Mouse (Mus musculus) forebrain, embryonic 13.5 days (tissue): ENCODE measurements around the gene Mycbp2. TPM values are rescaled to one million over a fixed set of nuclear protein-coding genes. Genes with fewer than 3 reads are reported as not detected.

Experiments
- ATAC-seq: fragments of 200-750 bp; cut with Nextera tagmentation; 2 replicates; pipeline ENCODE4 v1.8.0; 2017
- H3K27ac ChIP-seq: fragments of 300-500 bp; sonication (generic); 2 replicates; pipeline ENCODE4 v1.5.1; 2015; ENCODE audit warnings: inconsistent platforms, mild to moderate bottlenecking, moderate library complexity
- H3K27me3 ChIP-seq: fragments of 300-500 bp; sonication (generic); 2 replicates; pipeline ENCODE4 v1.6.1; 2015; ENCODE audit warnings: mild to moderate bottlenecking, inconsistent platforms
- H3K36me3 ChIP-seq: fragments of 300-500 bp; sonication (generic); 2 replicates; pipeline ENCODE4 v1.6.1; 2015; ENCODE audit warnings: mild to moderate bottlenecking, inconsistent platforms; ENCODE audit not compliant: poor library complexity, severe bottlenecking
- H3K4me1 ChIP-seq: fragments of 300-500 bp; sonication (generic); 2 replicates; pipeline ENCODE4 v1.6.1; 2015; ENCODE audit warnings: inconsistent platforms
- H3K4me2 ChIP-seq: fragments of 300-500 bp; sonication (generic); 2 replicates; pipeline ENCODE4 v1.6.1; 2015; ENCODE audit warnings: inconsistent platforms, mild to moderate bottlenecking, moderate library complexity
- H3K4me3 ChIP-seq: fragments of 300-500 bp; sonication (generic); 2 replicates; pipeline ENCODE4 v1.5.1; 2015; ENCODE audit warnings: mild to moderate bottlenecking, inconsistent platforms
- H3K9ac ChIP-seq: fragments of 300-500 bp; sonication (generic); 2 replicates; pipeline ENCODE4 v1.6.1; 2015; ENCODE audit warnings: mild to moderate bottlenecking, inconsistent platforms
- H3K9me3 ChIP-seq: fragments of 300-500 bp; sonication (generic); replicated peaks from 2 replicates; pipeline ENCODE4 v1.6.1; 2016; ENCODE audit warnings: inconsistent platforms
- WGBS: fragments of 180-500 bp; shearing (Covaris S2); methylation state at CpG from one replicate; pipeline ENCODE4 v1.1.7; 2015; 5-methylcytosine and 5-hydroxymethylcytosine counted together
- polyA plus RNA-seq: library from polyadenylated mRNA; unstranded; fragments of >200 nt; fragmentation: Nextera tagmentation; extraction: Ambion mirVana; gene quantifications from 2 replicates; pipeline ENCODE4 v1.2.1, GENCODE M21; 2015

Gene Mycbp2
- polyA plus RNA-seq, 1 experiment from 2014 or later = 36.2 TPM

GRCm38 (mm10) chr14:103254311-103254710, 92.3 kb downstream of the Mycbp2 start:
- H3K9ac ChIP-seq = no peak overlapping the region
- ATAC-seq = no peak
- H3K4me3 ChIP-seq = no peak overlapping the region
- 93% methylated on average over 2 of the region's 2 CpGs for WGBS
- H3K4me2 ChIP-seq = no peak overlapping the region
- peaks cover 20% of the 10 kb centered on the region for H3K36me3 ChIP-seq
- H3K4me1 ChIP-seq = no peaks in the 10 kb centered on the region
- no peak overlapping the region for H3K27ac ChIP-seq
- H3K9me3 ChIP-seq = no peaks in the 10 kb centered on the region
- no peaks in the 10 kb centered on the region for H3K27me3 ChIP-seq

DNA sequence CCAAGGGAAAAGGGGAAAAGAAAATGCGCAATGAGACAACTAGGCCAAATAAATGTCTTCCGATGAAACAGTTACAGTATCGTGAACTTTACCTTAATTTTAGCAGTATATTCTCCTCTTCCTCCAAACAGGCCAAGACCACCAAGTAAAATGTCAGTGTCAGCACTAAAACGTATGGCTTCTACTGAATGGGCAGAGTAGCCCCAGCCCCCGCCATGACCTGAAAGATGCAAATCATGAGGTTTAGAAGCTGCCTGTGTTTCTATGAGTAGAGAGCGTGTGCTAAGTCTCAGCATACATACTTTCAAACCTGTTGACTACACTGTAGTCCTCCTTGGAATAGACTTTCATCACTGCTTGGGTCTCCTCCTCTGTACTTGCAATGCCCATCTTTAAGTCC, 104.6 kb downstream of the Mycbp2 start:
- H3K4me1 ChIP-seq = no peaks in the 10 kb centered on the region
- H3K27ac ChIP-seq = no peak overlapping the region
- H3K9ac ChIP-seq = no peak overlapping the region
- H3K4me2 ChIP-seq = no peak overlapping the region
- H3K36me3 ChIP-seq = peaks cover 27% of the 10 kb centered on the region
- WGBS = 91% methylated on average over 6 of the region's 6 CpGs
- no peak for ATAC-seq
- no peaks in the 10 kb centered on the region for H3K27me3 ChIP-seq
- no peaks in the 10 kb centered on the region for H3K9me3 ChIP-seq
- H3K4me3 ChIP-seq = no peak overlapping the region

DNA sequence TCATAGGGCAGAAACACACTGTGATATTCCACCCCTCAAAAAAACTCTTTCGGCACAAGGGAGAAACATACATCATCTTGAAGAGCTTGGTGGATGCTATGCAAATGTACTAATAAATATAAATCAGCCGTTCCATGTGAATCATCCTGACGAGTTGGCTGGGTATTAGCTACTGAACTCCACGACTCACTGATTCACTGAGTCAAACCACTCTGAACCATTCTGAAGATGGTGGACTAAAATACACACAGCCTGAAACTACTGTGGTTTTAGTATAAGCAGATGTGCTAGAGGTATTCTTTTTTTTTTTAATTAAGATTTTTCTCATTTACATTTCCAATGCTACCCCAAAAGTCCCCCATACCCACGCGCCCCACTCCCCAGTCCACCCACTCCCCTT, 111.8 kb downstream of the Mycbp2 start:
- Histone ChIP-seq H3K4me1 (peaks cover 6% of the 10 kb centered on the region; the same call in 1 of the 2 replicates), H3K9me3 (no peaks in the 10 kb centered on the region), H3K27me3 (no peaks in the 10 kb centered on the region), H3K27ac (no peak overlapping the region), H3K4me2 (no peak overlapping the region), H3K9ac (no peak overlapping the region), H3K4me3 (no peak overlapping the region), H3K36me3 (peaks cover 16% of the 10 kb centered on the region)
- 90% methylated on average over 6 of the region's 6 CpGs for WGBS
- ATAC-seq = no peak

DNA sequence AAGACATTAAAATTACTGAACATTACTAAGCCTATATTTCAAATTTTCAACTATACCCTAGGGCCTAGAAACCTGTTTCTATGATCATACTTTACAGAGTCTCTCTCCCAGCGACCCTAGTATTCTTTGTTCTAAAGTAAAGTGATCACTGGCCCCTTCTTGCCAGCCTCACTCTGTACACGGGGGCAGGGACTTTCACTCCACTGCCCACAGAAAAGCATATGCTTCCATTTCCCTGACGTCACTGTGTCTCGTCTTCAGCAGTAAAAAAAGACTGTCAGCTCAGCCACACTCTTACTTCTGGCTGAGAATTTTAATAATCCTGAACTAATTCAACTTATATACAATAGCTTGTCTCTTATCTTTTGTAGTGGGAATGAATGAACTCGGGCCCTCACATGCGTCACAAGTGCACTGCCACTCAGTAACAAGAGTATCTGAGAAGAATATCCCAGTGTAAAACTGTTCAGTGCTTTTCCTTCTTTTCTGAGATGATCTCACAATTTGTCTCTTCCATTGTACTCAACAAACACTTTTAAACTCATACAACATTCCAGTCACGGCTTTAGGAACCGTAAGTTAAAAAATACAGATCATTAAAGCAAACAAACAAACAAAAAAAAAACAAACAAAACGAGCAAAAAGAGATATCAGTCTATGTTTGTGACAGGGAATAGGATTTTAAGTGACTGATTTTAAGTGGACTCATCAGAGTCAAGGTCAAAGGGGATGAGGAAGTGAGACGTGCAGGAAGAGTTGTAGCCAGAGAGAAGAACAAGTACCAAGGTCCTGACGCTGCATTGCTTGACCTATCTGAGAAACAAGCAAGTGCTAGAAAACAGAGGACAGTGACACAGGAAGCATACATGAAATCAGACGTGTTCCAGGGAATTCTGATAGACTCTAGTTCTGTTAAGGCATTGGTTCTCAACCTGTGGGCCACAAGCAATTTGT, 112.7 kb downstream of the Mycbp2 start:
- Histone ChIP-seq H3K9me3 (no peaks in the 10 kb centered on the region), H3K27ac (no peak overlapping the region), H3K27me3 (no peaks in the 10 kb centered on the region), H3K4me3 (no peak overlapping the region), H3K36me3 (peaks cover 16% of the 10 kb centered on the region), H3K4me2 (no peak overlapping the region), H3K9ac (no peak overlapping the region), H3K4me1 (peaks cover 6% of the 10 kb centered on the region; the same call in 1 of the 2 replicates)
- peak; percentile 58; the same call in 1 of the 2 replicates for ATAC-seq
- 34% methylated on average over 12 of the region's 12 CpGs for WGBS

GRCm38 (mm10) chr14:103222356-103222755, 124.3 kb downstream of the Mycbp2 start:
- Histone ChIP-seq H3K9me3 (no peaks in the 10 kb centered on the region), H3K27me3 (no peaks in the 10 kb centered on the region), H3K4me3 (no peak overlapping the region), H3K36me3 (peaks cover 59% of the 10 kb centered on the region), H3K9ac (no peak overlapping the region), H3K4me2 (no peak overlapping the region), H3K4me1 (peaks cover 4% of the 10 kb centered on the region; the same call in 1 of the 2 replicates), H3K27ac (no peak overlapping the region)
- 34% methylated on average over 2 of the region's 2 CpGs for WGBS
- peak; percentile 87 for ATAC-seq

DNA sequence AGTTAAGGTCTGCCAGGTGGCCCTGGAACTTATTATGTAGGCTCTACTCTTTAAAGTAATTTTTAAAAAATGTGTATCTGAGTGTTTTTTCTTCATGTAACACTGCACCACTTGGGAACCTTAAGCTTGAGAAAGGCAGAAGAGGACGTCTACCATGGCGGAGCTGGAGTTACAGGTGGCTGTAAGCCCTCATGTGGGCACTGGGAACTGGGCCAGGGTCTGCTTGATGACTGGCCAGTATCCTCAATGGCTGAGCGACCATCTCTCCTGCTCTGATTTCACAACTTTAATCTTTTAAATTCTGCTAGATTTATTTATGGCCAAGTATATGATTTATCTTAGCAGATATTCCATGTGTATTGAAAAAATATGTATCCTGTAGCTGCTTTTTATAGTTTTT, 124.9 kb downstream of the Mycbp2 start:
- Histone ChIP-seq H3K9ac (no peak overlapping the region), H3K27me3 (no peaks in the 10 kb centered on the region), H3K4me1 (peaks cover 4% of the 10 kb centered on the region; the same call in 1 of the 2 replicates), H3K27ac (no peak overlapping the region), H3K36me3 (peaks cover 59% of the 10 kb centered on the region), H3K4me2 (no peak overlapping the region), H3K4me3 (no peak overlapping the region), H3K9me3 (no peaks in the 10 kb centered on the region)
- no peak for ATAC-seq
- WGBS = 82% methylated on average over 3 of the region's 3 CpGs

DNA sequence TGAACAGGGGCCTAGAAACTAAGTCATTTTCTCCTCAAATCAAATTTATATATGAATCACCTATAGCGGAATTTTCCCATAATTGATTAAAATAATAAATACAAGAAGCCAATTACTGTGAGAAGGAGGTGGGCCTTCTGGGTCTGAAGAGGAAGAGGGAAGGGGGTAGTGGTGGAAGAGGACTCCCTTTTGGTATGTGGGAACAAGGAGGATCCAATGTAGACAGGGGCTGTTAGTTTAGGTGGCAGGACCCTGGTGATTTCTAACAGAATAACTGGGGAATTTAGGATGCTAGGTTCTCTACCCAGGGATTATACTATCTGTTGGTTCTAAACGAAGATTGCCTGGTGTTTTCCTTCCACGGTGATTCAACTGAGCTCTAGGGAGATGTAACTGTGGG, 130.3 kb downstream of the Mycbp2 start:
- no peaks in the 10 kb centered on the region for H3K9me3 ChIP-seq
- H3K9ac ChIP-seq = no peak overlapping the region
- H3K27me3 ChIP-seq = no peaks in the 10 kb centered on the region
- no peak overlapping the region for H3K27ac ChIP-seq
- 79% methylated on average over 3 of the region's 3 CpGs for WGBS
- H3K4me1 ChIP-seq = no peaks in the 10 kb centered on the region
- H3K4me2 ChIP-seq = no peak overlapping the region
- H3K4me3 ChIP-seq = no peak overlapping the region
- H3K36me3 ChIP-seq = peaks cover 49% of the 10 kb centered on the region
- ATAC-seq = no peak

DNA sequence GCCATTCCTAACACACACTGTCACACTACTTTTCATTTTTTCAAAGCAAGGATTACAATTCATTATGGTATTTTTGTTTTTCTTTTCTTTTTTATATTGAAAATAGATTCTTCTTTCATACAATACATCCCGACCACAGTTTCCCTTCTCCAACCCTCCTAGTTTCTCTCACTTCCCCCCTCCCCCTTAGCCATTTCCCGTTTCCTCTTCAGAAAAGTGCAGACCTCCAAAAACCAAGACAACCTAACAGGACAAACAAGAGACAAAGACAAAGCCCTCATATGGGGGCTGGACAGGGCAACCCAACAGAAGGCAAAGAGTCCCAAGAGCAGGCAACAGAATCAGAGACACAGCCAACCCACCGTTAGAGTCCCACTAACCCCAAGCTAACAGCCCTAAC, 160.0 kb downstream of the Mycbp2 start:
- H3K4me3 ChIP-seq = no peak overlapping the region
- no peaks in the 10 kb centered on the region for H3K27me3 ChIP-seq
- no peak overlapping the region for H3K27ac ChIP-seq
- no peak overlapping the region for H3K4me2 ChIP-seq
- H3K9me3 ChIP-seq = no peaks in the 10 kb centered on the region
- 81% methylated on average over 3 of the region's 3 CpGs for WGBS
- H3K36me3 ChIP-seq = peaks cover 67% of the 10 kb centered on the region
- H3K9ac ChIP-seq = no peak overlapping the region
- no peaks in the 10 kb centered on the region for H3K4me1 ChIP-seq
- ATAC-seq = no peak

GRCm38 (mm10) chr14:103186076-103186475, 160.5 kb downstream of the Mycbp2 start:
- Histone ChIP-seq H3K9ac (no peak overlapping the region), H3K27me3 (no peaks in the 10 kb centered on the region), H3K4me1 (no peaks in the 10 kb centered on the region), H3K9me3 (no peaks in the 10 kb centered on the region), H3K36me3 (peaks cover 63% of the 10 kb centered on the region), H3K4me2 (no peak overlapping the region), H3K27ac (no peak overlapping the region), H3K4me3 (no peak overlapping the region)
- ATAC-seq = no peak
- WGBS = 90% methylated on average over 4 of the region's 4 CpGs

DNA sequence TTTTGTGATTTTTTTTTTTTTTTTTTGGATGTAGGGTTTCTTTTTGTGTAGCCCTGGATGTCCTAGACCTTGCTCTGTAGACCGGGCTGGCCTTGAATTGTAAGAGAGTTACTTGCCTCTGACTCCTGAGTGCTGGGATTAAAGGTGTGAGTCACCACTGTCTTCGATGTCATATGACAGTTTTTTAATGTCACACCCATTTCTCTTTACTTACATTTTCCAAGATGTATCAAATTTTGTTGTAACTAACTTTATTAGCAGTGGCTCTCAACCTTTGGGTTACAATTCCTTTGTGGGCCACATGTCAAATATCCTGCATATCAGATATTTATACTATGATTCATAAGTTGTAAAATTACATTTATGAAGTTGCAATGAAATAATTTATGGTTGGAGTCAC, 166.5 kb downstream of the Mycbp2 start:
- no peak overlapping the region for H3K4me2 ChIP-seq
- peaks cover 24% of the 10 kb centered on the region for H3K36me3 ChIP-seq
- H3K4me3 ChIP-seq = no peak overlapping the region
- H3K27me3 ChIP-seq = no peaks in the 10 kb centered on the region
- no peaks in the 10 kb centered on the region for H3K9me3 ChIP-seq
- WGBS = 90% methylated on average over 2 of the region's 2 CpGs
- no peak for ATAC-seq
- H3K27ac ChIP-seq = no peak overlapping the region
- no peak overlapping the region for H3K9ac ChIP-seq
- no peaks in the 10 kb centered on the region for H3K4me1 ChIP-seq

DNA sequence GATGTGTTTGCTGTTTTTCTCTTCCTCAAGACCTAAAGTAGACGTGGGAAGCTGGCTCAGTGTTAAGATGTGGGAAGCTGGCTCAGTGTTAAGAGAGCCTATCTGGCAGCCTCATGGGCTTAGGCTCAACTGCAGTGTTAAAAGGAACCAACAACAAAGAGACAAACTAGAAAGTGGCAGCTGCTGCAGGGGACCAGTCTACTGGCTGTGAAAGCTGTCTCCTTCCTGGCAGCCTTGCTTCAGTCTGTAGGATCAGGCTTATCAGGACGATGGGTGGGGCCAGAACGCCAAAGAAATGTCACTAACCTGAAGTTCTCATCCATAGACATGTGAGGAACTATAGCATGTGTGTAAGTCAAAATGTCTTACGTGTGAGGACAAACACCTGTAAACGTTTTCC, 183.7 kb downstream of the Mycbp2 start:
- WGBS = 69% methylated on average over 5 of the region's 5 CpGs
- ATAC-seq = no peak
- Histone ChIP-seq H3K27ac (no peak overlapping the region), H3K9ac (no peak overlapping the region), H3K4me1 (no peaks in the 10 kb centered on the region), H3K27me3 (no peaks in the 10 kb centered on the region), H3K9me3 (no peaks in the 10 kb centered on the region), H3K4me3 (no peak overlapping the region), H3K4me2 (no peak overlapping the region), H3K36me3 (peaks cover 27% of the 10 kb centered on the region)

DNA sequence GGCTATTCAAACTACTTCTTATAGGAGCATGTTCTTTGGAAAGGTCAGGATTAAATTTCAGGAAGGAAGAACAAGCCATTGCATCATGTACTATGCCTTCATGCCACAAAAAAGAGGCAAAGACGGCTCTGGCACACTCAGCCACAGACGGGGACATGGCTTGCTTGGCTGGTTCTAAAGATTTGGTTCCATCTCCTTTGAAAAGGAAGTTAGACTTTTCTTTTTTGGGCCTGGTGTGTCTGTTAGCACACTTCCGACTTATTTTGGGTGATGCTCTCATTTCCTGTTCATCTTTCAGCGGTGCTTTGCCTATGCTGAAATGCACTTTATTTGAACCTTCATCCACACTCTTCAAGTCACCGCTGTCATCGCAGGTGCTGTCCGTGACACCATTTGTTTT, 190.9 kb downstream of the Mycbp2 start:
- Histone ChIP-seq H3K4me3 (no peak overlapping the region), H3K4me2 (no peak overlapping the region), H3K4me1 (no peaks in the 10 kb centered on the region), H3K9me3 (no peaks in the 10 kb centered on the region), H3K27ac (no peak overlapping the region), H3K27me3 (no peaks in the 10 kb centered on the region), H3K36me3 (peaks cover 50% of the 10 kb centered on the region), H3K9ac (no peak overlapping the region)
- ATAC-seq = no peak
- WGBS = 91% methylated on average over 7 of the region's 7 CpGs
